Mouse (Mus musculus): Measurements from ENCODE around the gene Mgst2.

GRCm38 (mm10) chr3:51631971-51632370 lies 28.2 kb upstream of the Mgst2 start:
- no peak for TF ChIP-seq CTCF (IDR thresholded peaks at IDR 0.05; ENCODE audit: low read depth)
- no peak for TF ChIP-seq EP300 (IDR thresholded peaks at IDR 0.05; ENCODE audit: low read depth)

Data from heart, postnatal 0 days (tissue).